Mouse (Mus musculus): Measurements from ENCODE around the gene Zdhhc19.
A peak's percentile ranks its signal among the peaks of the same experiment; 100 is the strongest.
"Not testable (repeated sequence)": the region's sequence is repeated elsewhere in the genome, so short reads cannot be mapped to it uniquely, and the experiment has no call there.

Zdhhc19 gene

GRCm38 (mm10) chr16:32487234-32488111 lies 8.6 kb upstream of the Zdhhc19 start, which contains the start of gene Slc51a:
Slc51a (minus strand) TSS chr16:32487879.
- no peak for DNase-seq (ENCODE audit: low spot score)

GRCm38 (mm10) chr16:32488939-32489338 lies 7.1 kb upstream of the Zdhhc19 start:
- DNase-seq (ENCODE audit: low spot score), result no peak

GRCm38 (mm10) chr16:32494371-32494770 lies 1.7 kb upstream of the Zdhhc19 start:
- DNase-seq (ENCODE audit: low spot score), result not testable (repeated sequence)

GRCm38 (mm10) chr16:32498996-32499395 lies 2.9 kb downstream of the Zdhhc19 start:
- no peak for DNase-seq (ENCODE audit: low spot score)

- DNase-seq (ENCODE audit: low spot score), result peak; percentile 93
These were observed 3.5 kb downstream of the Zdhhc19 start for GRCm38 (mm10) chr16:32499430-32500037.

- DNase-seq (ENCODE audit: low spot score), result no peak
These were observed 5.4 kb downstream of the Zdhhc19 start for GRCm38 (mm10) chr16:32501459-32501858.

- no peak for DNase-seq (ENCODE audit: low spot score)
These were observed 6.7 kb downstream of the Zdhhc19 start for GRCm38 (mm10) chr16:32502621-32503335.

GRCm38 (mm10) chr16:32503633-32504032 lies 7.6 kb downstream of the Zdhhc19 start:
- DNase-seq (ENCODE audit: low spot score), result no peak

GRCm38 (mm10) chr16:32506298-32506697 lies 10.2 kb downstream of the Zdhhc19 start:
- DNase-seq (ENCODE audit: low spot score), result no peak

- DNase-seq (ENCODE audit: low spot score), result no peak
These were observed 10.8 kb downstream of the Zdhhc19 start for GRCm38 (mm10) chr16:32506868-32507267.

GRCm38 (mm10) chr16:32507407-32507806 lies 11.3 kb downstream of the Zdhhc19 start:
- DNase-seq (ENCODE audit: low spot score), result peak; percentile 77

- no peak for DNase-seq (ENCODE audit: low spot score)
These were observed 12.0 kb downstream of the Zdhhc19 start for GRCm38 (mm10) chr16:32508035-32508434.

- no peak for DNase-seq (ENCODE audit: low spot score)
These were observed 12.5 kb downstream of the Zdhhc19 start for GRCm38 (mm10) chr16:32508506-32509065.

GRCm38 (mm10) chr16:32509066-32509942 lies 13.2 kb downstream of the Zdhhc19 start:
- DNase-seq (ENCODE audit: low spot score), result no peak

GRCm38 (mm10) chr16:32510399-32511337 lies 14.6 kb downstream of the Zdhhc19 start:
- no peak for DNase-seq (ENCODE audit: low spot score)

- no peak for DNase-seq (ENCODE audit: low spot score)
These were observed 15.3 kb downstream of the Zdhhc19 start for GRCm38 (mm10) chr16:32511338-32511734.

- DNase-seq (ENCODE audit: low spot score), result no peak
These were observed 15.9 kb downstream of the Zdhhc19 start for GRCm38 (mm10) chr16:32511827-32512490.

GRCm38 (mm10) chr16:32512921-32513320 lies 16.9 kb downstream of the Zdhhc19 start:
- no peak for DNase-seq (ENCODE audit: low spot score)

- DNase-seq (ENCODE audit: low spot score), result no peak
These were observed 17.3 kb downstream of the Zdhhc19 start for GRCm38 (mm10) chr16:32513401-32513800.

GRCm38 (mm10) chr16:32513948-32514347 lies 17.9 kb downstream of the Zdhhc19 start:
- DNase-seq (ENCODE audit: low spot score), result no peak
